Mouse (Mus musculus): ENCODE measurements around the gene Lrrc61.

- TF ChIP-seq CTCF (IDR thresholded peaks at IDR 0.05; ENCODE audit: low read depth) (no peak), EP300 (IDR thresholded peaks at IDR 0.05; ENCODE audit: low read depth) (no peak)
These were observed 19.7 kb upstream of the Lrrc61 start for GRCm38 (mm10) chr6:48534913-48535312.

Data from heart, postnatal 0 days (tissue).